Mouse (Mus musculus) lung, postnatal 25 days (tissue): Measurements from ENCODE around the gene Abhd15.

Experiments
- DNase-seq: peaks from one replicate; pipeline ENCODE4 v3.0.0; 2022; ENCODE audit warnings: low spot score

Gene Abhd15

DNA sequence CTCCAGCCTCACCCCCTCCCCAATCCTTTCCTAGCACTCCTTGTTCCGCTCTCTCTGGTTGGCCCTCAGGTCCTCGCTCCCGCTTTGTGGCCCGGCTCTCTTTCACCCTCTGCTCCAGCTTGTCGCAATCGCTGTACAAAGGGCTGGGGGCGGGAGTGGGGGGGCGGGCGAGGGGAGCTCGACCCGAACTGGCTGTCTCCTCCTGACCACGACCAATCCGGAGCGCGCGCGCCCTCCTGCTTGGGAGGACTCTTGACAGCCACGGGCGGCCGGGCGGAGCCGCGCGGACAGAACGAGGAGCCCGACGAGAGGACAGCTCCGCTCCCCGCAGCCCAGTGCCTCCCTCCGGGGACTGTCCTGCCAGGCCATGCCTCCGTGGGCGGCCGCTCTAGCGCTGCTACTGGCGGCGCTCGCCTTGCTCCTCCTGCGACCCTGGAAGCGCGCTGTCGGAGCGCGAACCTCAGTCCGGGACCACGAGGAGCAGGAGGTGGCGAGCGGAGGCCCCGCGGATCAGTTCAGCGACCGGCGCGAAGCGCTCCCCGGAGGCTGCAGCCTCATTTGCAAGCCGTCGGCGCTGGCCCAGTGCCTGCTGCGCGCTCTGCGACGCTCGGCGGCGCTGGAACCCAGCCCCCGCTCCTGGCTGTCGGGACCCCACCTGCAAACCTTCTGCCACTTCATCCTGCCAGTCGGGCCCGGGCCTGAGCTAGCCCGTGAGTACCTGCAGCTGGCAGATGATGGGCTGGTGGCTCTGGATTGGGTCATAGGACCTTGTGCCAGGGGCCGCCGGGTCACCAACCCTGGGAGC, at the start of gene Abhd15:
TSS of gene Abhd15 (plus strand) at position 290 of the 805 bp plus-strand sequence.
- peak; percentile 85 for DNase-seq

DNA sequence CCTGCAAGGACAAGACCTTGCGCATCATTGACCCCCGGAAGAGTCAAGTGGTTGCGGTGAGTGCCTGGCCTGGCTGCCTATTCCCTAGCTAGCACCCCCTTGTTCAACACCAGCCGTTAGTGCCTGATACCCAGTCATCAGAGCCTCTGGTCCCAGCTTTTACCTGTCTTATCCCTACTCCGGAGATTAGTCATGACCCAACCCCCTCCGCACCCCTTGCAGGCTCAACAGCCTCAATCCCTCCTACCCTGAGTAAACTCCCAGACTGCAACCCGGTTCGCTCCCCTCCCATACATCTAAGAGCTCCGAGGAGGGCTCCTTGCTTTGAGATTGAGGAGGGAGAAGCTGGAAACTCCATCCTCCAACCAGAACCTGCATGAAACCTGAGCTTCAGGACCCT, 48.4 kb upstream of the Abhd15 start:
- DNase-seq = no peak

DNA sequence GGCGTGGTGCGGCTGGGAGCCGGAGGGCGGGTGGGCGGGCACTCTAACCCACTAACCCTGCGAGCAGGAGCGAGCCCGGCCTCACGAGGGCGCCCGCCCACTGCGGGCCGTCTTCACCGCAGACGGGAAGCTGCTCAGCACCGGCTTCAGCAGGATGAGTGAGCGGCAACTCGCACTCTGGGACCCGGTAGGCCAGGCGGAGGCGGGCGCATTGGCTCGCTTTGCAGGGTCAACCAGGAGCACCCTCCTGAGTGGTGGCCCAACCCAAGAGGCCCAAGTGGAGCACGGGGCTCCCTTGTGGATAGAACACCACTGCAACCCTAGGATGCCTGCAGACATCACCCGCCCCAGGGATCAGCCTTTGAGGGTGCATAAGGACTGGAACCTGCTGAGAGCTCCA, 47.8 kb upstream of the Abhd15 start:
- peak; percentile 83 for DNase-seq

DNA sequence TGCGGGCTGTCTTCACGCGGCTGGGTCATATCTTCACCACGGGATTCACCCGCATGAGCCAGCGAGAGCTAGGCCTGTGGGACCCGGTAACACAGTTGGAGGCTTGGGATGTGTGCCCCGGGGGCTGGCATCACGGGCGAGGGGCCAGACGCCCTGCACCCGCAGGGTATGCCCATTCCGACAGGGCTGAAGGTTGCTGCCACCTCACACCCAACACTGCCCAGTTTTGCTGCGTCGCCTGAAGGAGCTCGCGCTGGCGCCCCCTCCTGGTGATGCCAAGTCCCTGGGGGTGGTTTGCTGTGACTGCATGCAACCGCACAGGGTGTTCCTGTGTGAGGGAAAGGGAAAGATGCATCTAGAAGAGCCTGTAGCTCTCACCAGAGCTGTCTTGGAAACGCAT, 47.1 kb upstream of the Abhd15 start:
- DNase-seq = peak; percentile 84

DNA sequence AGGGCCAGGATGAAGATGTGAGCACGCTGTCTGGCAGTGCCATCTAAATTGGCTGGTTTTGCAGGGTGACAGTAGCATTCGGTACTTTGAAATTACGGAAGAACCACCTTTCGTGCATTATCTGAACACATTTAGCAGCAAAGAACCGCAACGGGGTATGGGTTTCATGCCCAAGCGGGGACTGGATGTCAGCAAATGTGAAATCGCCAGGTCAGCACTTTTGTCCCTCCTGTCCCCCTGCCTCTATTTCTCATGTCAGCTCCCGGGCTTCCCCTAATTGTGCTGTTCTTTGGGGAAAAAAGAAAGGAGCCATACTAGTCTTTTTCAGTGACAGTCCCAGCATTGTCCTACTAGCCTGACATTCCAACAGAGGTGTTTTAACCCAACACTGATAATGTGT, 46.5 kb upstream of the Abhd15 start:
- no peak for DNase-seq

DNA sequence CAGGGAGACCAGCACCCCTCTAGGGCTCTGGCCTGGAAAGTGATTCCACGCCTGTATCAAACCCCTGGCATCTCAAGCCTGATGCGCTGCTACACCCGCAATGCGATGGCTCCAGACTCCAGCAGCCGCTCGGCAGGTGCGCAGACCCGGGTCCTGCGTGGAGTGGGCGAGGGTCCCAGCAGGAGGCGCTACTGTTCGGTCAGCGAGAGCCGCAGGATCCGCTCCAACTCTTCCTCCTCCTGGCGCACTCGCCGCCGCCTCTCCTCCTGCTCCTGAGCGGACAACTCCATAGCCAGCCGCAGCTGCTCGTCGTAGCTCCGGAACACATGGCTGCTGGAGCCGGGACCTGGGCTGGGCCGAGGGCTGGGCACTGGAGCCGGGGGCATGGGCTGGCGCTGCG, 43.5 kb upstream of the Abhd15 start:
- no peak for DNase-seq

DNA sequence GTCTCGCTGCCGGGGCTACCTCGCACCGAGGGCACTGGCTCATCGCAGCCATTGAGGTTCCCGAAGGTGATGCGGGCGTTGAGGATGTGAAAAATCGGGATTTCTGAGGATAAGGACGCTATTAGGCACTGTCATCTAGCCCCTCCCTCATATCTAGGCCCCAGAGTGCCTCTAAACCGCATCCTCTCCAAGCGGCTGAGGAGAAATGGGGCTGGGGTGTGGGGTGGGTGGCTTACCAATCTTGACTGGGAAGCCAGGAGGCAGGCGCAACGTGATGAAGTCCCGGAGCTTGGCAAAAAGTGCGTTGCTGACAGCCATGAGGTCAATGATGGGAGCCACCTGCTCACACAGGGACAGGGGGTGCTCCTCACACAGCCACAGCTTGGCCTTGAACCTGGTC, 42.1 kb upstream of the Abhd15 start:
- no peak for DNase-seq

DNA sequence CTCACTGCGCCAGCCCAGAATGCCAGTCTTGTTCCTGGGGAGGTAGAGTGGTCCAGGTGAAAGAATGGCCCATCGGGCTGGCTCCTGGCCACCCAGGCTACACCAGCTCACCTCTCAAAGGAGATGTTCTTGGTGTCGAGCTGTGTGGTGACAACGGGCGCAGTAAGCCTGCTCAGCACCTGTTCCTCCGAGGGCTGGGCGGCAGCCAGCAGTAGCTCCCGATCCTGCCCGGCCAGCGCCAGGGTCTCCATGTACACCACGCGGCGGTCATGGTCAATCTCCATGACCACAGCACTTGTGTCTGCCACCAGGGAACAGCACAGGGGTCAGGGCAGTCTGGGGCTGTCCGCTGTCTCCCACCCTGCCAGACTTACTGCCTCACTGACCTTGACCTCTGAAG, 38.7 kb upstream of the Abhd15 start:
- no peak for DNase-seq

DNA sequence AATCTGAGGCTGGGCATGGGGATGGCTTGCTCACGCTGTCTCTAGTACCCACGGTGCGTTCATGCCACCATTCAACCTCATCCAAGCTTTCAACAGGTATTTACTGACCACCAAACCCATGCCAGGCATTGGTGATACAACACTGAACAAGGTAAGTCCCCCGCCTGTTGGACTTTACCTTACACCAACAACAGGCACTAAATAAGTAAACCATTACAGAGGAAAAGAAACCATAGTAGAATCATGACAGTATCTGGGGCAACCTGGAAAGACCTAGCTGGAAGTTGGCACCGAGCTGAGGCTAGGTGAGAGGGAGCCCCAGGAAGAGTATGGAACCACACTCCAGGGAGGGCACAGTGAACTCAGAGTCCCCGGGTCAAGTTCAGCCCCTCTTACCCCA, 38.0 kb upstream of the Abhd15 start:
- no peak for DNase-seq

DNA sequence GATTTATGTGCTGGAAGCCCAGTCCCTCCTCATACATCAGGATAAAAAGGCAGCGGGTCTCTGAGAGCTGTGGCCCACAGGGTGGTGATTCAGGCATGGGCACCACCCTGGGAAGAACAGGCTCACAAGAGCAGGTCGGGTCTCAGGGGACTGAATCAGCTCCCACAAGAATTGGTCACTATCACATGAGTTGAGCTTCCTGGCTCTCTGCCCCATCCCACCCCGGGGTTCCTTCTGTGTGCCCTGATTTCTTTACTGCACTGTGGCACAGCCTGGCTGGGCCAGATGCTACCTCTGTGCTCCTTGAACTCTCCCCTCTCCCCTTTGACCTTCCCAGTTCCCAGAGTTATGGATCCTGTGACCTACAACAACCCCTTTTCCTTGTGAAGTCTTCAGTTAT, 31.9 kb upstream of the Abhd15 start:
- DNase-seq = no peak

DNA sequence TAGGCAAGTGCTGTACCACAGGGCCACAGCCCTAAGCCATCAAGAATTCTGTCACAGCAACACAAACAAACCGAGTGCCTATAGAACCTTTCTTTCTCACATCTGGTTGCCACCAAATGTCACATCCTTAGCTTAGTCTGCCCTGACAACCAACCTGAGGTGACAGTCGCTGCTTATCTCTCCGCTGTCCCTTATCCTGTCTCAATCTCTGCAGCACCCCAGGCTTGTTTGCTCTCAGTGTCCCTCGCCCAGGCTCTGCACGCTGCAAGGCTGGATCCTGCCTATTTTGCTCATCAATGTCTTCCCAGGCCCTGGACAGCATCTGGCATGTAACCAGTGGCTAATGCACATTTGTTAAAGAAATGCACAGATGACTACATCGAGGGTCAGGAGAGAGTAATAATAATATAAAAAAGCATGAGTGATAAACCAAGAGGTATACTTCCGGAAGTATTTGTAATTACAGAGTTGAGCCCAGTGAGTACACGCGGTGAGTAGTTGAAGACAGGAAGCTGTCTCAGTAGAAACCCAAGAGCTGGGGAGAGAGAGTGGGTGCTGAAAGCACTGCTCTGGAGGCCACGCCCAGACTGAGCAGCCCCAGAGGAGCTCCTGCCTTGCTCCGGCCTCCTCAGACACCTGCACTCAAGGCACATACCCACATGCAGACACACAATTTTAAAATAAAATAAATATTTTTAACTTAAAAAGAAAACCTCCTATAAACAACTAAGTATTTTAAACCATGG, 31.2 kb upstream of the Abhd15 start:
- no peak for DNase-seq

DNA sequence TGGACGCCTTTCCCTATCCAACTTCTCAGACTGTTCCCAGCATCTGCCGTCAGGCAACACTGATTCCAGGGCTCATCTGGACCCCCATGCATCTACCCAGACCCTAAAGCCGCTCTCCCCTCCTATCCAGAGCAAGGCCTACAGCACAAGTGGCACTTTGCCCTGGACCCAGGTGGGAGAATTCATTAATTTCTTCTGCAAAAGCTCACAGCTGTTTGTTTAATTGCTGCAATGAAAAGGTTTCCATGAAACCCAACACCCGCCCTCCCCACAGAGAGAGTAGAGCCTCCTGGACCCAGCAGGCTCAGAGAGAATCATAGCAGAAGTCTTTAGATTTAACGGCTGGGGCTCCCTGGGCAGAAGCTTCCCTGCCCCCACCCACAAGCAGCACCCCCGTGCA, 29.7 kb upstream of the Abhd15 start:
- DNase-seq = no peak

DNA sequence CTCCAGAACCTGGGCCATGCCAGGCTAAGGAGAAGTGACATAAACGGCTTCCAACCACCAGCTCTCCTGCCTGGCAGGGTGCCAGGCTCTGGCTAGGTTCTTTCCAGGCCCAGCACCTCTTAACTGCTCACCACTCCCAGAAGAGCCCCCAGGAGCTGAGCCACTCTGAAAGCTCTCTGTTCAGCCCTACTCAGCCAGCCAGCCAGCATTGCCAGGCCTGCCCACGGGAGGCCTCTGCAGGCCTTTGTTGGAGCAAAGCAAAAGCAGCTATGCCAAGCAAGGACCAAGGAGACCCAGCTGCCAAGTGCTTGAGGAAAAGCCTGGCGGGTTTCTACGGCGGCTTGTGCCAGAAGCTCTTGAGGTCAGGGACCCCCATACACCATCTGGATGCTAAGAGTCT, 28.1 kb upstream of the Abhd15 start:
- no peak for DNase-seq

DNA sequence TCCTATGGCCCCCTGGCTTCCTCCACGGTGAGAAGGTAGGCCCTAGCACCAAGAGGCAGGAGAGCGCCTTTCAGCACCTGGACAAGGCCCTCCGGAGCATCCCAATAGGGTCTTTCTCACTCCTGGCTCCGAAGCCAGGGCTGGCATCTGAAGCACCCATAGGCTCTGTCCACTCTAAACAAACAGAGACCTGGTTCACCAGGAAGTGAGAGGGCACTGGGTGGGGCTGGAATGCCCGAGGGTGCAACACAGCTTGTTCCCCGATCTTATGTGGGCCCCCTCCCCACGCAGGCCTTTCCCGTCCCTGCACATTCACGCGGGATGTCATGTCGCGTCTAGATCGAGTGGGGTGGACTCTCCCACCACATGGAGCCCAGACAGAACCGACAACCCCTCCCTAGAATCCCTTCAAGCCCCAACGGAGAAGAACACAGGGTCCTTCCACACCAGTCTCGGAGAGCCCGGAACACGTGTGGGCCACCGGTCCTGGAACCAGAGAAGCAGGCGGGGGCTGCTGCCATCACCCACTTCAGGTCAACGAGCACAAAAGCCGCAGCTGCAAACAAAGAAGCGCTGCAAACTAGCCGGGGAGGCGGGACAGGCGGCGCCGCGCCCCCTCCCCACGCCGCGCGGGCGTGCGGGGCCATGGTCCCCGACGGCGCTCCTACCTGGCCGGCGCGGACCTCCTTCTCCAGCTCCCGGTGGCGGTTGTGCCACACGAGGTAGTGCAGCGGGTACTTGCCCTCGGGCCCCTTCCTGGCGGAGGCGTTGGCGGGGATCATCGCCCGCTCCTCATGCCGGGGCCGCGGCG, 25.9 kb upstream of the Abhd15 start:
- DNase-seq = no peak

DNA sequence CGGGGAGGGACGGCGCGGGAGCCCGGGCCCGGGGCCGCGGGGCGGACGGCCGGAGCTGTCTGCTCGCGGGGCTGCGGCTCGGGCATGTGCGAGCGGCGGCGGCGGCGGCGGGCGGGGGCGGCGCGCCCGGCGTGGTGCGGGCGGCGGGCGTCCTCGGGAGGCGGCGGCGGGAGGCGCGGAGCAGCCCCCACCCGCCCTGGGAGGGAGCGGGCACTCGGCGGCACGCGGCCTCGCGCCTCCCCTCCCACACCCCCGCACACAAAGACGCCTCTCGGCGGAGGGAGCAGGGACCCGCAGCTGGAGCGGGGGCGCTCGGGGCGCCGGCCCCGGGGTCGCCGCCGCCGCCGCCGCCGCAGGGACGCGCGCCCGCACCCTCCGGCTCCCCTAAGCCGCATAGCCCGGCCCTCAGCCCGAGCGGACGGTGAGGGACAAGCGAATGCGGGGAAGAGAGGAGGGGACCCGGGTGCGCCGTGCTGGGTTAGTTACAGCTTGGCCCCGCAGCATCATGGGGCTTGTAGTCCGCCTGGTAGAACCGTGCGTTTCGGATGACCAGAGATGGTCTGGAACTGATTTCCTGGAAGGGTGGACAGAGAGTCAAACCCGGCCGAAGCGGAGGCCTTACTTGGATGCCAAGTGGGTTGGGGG, 25.2 kb upstream of the Abhd15 start, which contains the start of gene Ankrd13b:
TSS of gene Ankrd13b (minus strand) at position 88 of the 645 bp plus-strand sequence.
- DNase-seq = peak; percentile 64

DNA sequence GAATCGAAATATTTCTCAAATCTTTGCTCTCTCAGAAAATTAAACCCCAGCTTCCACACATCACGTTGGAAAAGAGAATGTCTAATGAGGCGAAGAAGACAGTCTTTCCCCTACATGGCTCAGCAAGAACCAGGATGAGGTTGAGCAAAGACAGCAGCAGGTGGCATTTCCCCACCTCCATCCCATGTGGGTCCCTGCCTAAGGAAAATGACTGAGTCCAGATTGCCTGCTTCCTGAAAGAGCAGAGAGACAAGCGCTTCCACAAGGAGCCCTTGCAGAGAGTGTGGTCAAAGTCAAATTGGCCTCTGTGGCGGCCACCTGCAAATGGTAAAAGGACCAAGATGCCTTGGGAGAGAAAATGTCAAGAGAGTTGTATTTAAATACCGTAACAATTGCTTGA, 24.5 kb upstream of the Abhd15 start:
- no peak for DNase-seq

DNA sequence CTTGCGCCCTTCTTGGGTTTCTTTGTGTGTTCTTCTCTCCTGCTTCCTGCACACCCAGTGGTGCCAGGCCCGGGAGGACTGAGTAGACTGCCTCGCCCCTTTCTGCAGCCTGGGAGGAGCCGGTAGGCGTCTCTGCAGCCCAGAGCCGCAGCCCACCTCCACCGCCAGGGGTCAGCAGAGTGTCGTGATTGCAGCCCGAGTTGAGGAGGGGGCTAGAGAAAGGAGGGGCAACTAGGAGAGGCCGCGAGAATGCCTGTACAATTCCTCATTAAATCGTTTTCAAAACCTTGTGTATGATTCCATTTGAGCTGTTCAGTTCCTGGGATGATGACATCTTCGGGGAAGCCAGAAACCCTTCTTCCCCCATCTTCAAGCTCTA, 23.8 kb upstream of the Abhd15 start:
- DNase-seq = peak; percentile 90

DNA sequence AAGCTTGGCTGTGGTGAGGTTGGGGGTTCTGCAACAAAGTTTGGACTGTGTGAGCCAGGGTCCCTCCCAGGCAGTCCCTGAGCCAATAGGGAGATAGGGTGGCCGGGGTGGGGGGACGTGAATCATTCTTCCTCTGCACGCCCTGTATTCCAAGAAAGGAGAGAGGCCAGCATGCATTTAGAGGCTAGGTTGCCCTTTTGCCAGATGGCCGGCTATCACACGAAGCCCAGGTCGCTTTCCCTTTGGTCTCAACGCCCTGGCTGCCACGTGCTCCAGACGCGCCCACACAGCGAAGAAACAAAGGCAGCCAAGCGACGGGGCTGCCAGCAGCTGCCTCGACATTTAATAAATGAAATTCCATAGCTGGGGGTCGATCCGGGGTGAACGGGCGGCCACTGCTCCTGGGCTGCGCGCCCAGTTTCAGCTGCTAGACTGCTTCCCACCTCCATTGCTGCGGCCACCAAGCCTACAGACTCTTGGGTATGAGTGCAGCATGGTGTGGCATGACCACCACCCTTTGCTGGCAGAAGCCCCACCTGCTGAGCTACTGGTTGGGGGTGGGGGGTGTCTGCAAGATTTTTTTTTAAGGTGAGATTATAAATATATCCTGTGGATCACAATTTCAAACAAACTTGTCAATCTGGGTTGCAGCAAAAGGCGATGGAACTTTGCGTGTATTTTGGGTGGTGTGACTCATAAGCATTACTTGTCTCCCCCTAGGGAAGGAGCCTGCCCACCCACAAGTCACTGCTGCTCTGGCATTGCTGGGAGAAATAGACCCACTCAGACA, 23.2 kb upstream of the Abhd15 start:
- DNase-seq = no peak

DNA sequence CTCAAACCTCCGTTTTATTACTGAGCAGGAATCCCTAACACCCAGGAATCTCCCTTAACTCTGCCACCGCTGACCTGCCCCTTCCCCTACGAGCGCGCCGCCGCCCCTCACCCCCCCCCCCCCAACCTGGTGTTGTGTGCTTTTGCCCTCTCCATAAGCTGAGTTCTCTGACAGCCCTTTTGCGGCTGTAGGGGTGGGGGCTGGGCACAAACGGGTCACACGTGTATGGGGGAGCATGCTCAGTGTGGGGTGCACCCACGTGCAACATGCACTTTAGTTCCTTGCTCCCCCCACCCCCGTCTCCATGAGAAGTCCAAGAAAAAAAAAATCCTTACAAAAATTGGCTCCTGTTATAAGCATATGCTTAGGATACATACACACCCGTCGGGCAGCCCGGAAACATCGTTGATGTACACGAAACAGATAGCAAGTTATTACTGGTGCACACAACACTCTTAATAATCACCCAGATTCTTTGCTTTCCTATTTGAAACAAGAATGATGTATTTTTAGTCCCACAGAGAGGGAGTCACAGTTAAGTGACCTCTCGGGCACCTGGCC, 22.5 kb upstream of the Abhd15 start:
- no peak for DNase-seq

DNA sequence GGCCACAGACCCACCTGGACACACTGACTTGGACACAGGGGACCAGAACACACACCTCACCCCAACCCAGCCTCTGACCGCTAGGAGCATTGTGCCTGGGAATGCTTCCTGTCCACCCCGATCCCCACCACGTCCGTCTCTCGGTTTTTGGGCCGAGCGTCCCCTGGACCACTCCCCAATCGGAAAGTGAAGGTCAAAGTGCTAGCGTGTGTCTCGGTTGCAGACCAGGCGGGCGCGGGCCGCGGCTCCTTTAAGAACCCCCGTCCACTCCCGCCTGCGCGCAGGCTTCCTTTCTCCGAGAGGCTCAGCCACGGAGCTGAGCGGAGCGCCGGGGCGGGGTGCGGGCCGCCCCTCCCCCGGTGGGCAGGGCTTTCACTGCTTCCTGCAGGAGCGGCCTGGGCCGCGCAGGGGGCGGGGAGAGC, 22.0 kb upstream of the Abhd15 start:
- peak; percentile 95 for DNase-seq
